Mouse (Mus musculus) ES-Bruce4 (cell line): ENCODE results near the gene Tnfsf4. TPM values are rescaled to one million over a fixed set of nuclear protein-coding genes. Genes with fewer than 3 reads are reported as not detected.

Source experiments
- H3K27ac ChIP-seq: 2 replicates; pipeline ENCODE4 v1.5.1; 2012; ENCODE audit warnings: low read length, inconsistent platforms; ENCODE audit not compliant: insufficient read depth
- H3K27me3 ChIP-seq: 2 replicates; pipeline ENCODE4 v1.6.1; 2012; ENCODE audit warnings: mild to moderate bottlenecking, low read length, inconsistent platforms; ENCODE audit not compliant: control insufficient read depth, poor library complexity, insufficient read depth, severe bottlenecking
- H3K36me3 ChIP-seq: 2 replicates; pipeline ENCODE4 v1.6.1; 2012; ENCODE audit warnings: inconsistent platforms, mild to moderate bottlenecking, low read length, moderate library complexity; ENCODE audit not compliant: control insufficient read depth, poor library complexity, insufficient read depth, severe bottlenecking
- H3K4me1 ChIP-seq: one replicate; pipeline ENCODE4 v1.8.1; 2011; ENCODE audit warnings: low read length; ENCODE audit not compliant: control insufficient read depth, insufficient read depth
- H3K4me3 ChIP-seq: 2 replicates; pipeline ENCODE4 v1.5.1; 2011; ENCODE audit warnings: low read depth, mild to moderate bottlenecking, low read length
- H3K9ac ChIP-seq: 2 replicates; pipeline ENCODE4 v1.6.1; 2012; ENCODE audit warnings: low read depth, mild to moderate bottlenecking, inconsistent platforms; ENCODE audit not compliant: poor library complexity, severe bottlenecking
- H3K9me3 ChIP-seq: replicated peaks from 2 replicates; pipeline ENCODE4 v1.6.1; 2012; ENCODE audit warnings: mild to moderate bottlenecking, low read length, inconsistent platforms; ENCODE audit not compliant: control insufficient read depth, poor library complexity, insufficient read depth, severe bottlenecking
- CTCF ChIP-seq: IDR thresholded peaks from one replicate; pipeline ENCODE4 v1.8.1; 2011; ENCODE audit warnings: low read depth, low read length
- EP300 ChIP-seq: IDR thresholded peaks from 2 replicates; pipeline ENCODE4 v1.6.1; 2011; ENCODE audit warnings: low read depth, low read length; ENCODE audit not compliant: insufficient read depth
- POLR2A ChIP-seq: IDR thresholded peaks from one replicate; pipeline ENCODE4 v1.8.1; 2011; ENCODE audit warnings: low read length; ENCODE audit not compliant: insufficient read depth
- polyA plus RNA-seq: library from polyadenylated mRNA; stranded (reverse); fragments of >200 nt; gene quantifications from 2 replicates; pipeline ENCODE4 v1.2.4, GENCODE M21; 2011; ENCODE audit warnings: low read depth; ENCODE audit not compliant: missing spikeins, insufficient read depth, insufficient read length

Tnfsf4 gene
- polyA plus RNA-seq, 1 experiment = not detected

- Histone ChIP-seq H3K27ac (no peak overlapping the region), H3K36me3 (no peaks in the 10 kb centered on the region), H3K4me1 (no peaks in the 10 kb centered on the region), H3K4me3 (no peak overlapping the region), H3K9me3 (no peaks in the 10 kb centered on the region), H3K9ac (no peak overlapping the region), H3K27me3 (no peaks in the 10 kb centered on the region)
- TF ChIP-seq POLR2A (no peak), CTCF (no peak), EP300 (no peak)
These were observed 68.3 kb downstream of the Tnfsf4 start for GRCm38 (mm10) chr1:161463388-161464085.

Other genes with a start within 250 kb of the Tnfsf4 start
- gene Tex50, start 236.1 kb upstream of the Tnfsf4 start, polyA plus RNA-seq = 0.64 TPM in 1 of 2 replicates, not detected in the other
- gene Prdx6, start 144.2 kb upstream of the Tnfsf4 start, polyA plus RNA-seq = 326 and 342 TPM in 2 replicates
- not detected in 2 replicates for gene Tnfsf18, start 99.2 kb downstream of the Tnfsf4 start, polyA plus RNA-seq